Mouse (Mus musculus): ENCODE measurements around the gene Omp. TPM values are rescaled to one million over a fixed set of nuclear protein-coding genes. Genes with fewer than 3 reads are reported as not detected.
"Not testable (repeated sequence)": the region's sequence is repeated elsewhere in the genome, so short reads cannot be mapped to it uniquely, and the experiment has no call there.

Gene Omp
- 0.19 TPM in 1 of 2 replicates, not detected in the other for polyA plus RNA-seq (2016; fragmentation: Nextera tagmentation; extraction: Ambion mirVana)

DNA sequence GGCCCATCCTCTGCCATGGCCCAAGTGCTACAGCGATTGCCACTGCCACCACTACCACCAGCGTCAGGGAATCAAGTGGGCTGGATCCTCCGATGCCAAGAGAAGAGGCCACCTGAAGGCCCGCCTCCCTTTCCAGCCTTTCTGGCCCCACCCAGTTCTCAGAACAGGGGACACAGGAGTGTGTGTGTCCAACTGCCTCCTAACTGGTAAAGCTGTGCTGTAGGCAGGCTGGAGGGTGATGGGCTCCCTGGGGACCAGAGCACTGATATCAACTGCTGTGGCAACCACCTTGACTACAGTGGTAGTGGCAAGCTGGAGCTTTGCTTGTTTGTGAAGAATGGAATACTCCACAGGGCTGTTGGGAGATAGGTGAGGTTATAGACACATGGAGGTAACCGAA is at the start of gene Omp:
Omp (minus strand) TSS at position 101 of the 400 bp plus-strand sequence.
- no peaks in the 10 kb centered on the region; the same call in 1 of the 2 replicates for H3K27me3 ChIP-seq
- no peak for ATAC-seq (ENCODE audit: insufficient number of reproducible peaks, insufficient read depth, low FRiP score, low TSS enrichment, low read depth)
- no peak within 1 kb of the TSS for H3K9ac ChIP-seq (replicated peaks)
- H3K4me1 ChIP-seq (replicated peaks) = peaks cover 15% of the 10 kb centered on the region
- WGBS = 93% methylated on average over 5 of the region's 5 CpGs
- H3K27ac ChIP-seq = no peak within 1 kb of the TSS
- H3K36me3 ChIP-seq = no peaks in the 10 kb centered on the region
- no peak within 1 kb of the TSS for H3K4me3 ChIP-seq (replicated peaks)
- H3K9me3 ChIP-seq = no peaks in the 10 kb centered on the region
- no peak within 1 kb of the TSS for H3K4me2 ChIP-seq

- peak overlapping the region; percentile 37 for H3K4me3 ChIP-seq (replicated peaks)
- no peaks in the 10 kb centered on the region for H3K36me3 ChIP-seq
- WGBS = 3% methylated on average over 61 of the region's 61 CpGs
- no peak for ATAC-seq (ENCODE audit: insufficient number of reproducible peaks, insufficient read depth, low FRiP score, low TSS enrichment, low read depth)
- H3K4me1 ChIP-seq (replicated peaks) = peaks cover 13% of the 10 kb centered on the region
- no peak overlapping the region for H3K27ac ChIP-seq
- peak overlapping the region; percentile 66 for H3K4me2 ChIP-seq
- H3K9ac ChIP-seq (replicated peaks) = peak overlapping the region; percentile 8; the same call in 1 of the 2 replicates
- peaks cover 60% of the 10 kb centered on the region for H3K27me3 ChIP-seq
- H3K9me3 ChIP-seq = no peaks in the 10 kb centered on the region
Measured at GRCm38 (mm10) chr7:98194026-98194792, 48.9 kb upstream of the Omp start.

GRCm38 (mm10) chr7:98193515-98194025 is 48.3 kb upstream of the Omp start:
- 8% methylated on average over 36 of the region's 36 CpGs for WGBS
- H3K27me3 ChIP-seq = peaks cover 60% of the 10 kb centered on the region
- ATAC-seq (ENCODE audit: insufficient number of reproducible peaks, insufficient read depth, low FRiP score, low TSS enrichment, low read depth) = 0 out of 2 replicates have a peak, but pooled peaks have one; percentile 39

DNA sequence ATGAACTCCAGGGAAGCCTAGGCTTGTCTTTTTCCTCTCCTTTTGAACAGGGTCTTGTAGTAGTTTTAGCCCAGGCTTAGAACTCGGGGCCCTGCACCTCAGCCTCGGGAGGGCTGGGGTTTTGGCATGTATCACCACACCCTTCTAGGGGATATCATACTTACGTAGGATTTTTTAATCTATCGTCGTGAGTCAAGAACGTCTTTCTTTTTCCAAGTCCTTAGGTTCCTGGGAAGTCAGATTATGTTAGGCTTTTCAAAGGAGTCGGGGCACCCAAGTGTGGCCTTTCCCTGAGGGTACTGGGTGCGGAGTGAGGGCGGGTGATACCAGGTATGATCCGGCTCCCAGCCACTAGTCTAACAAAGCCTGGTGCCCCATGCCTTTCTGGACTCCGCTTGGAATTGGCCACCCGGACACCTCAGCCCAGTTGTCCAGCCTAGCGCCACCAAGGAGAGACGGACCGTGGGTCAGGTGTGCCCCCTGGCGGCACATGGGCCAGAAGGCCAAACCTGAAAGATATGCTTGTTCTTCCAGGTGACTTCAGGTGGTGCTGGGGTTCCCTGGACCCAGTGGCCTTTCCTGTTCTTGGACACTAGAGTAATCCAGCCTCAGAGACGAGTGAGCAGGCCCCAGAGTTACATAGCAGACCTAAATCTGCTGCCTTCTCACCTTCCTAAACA is 46.4 kb upstream of the Omp start:
- Histone ChIP-seq H3K27ac (no peak overlapping the region), H3K4me1 (replicated peaks) (peaks cover 13% of the 10 kb centered on the region), H3K27me3 (peaks cover 56% of the 10 kb centered on the region), H3K36me3 (no peaks in the 10 kb centered on the region), H3K9me3 (no peaks in the 10 kb centered on the region), H3K4me3 (replicated peaks) (no peak overlapping the region), H3K4me2 (no peak overlapping the region), H3K9ac (replicated peaks) (no peak overlapping the region)
- WGBS = 58% methylated on average over 17 of the region's 17 CpGs
- ATAC-seq (ENCODE audit: insufficient number of reproducible peaks, insufficient read depth, low FRiP score, low TSS enrichment, low read depth) = no peak

More at GRCm38 (mm10) chr7:98193515-98194025, 48.3 kb upstream of the Omp start:
- H3K4me3 ChIP-seq (replicated peaks) = peak overlapping the region; percentile 37
- H3K4me2 ChIP-seq = peak overlapping the region; percentile 66
- H3K9ac ChIP-seq (replicated peaks) = 0 out of 2 replicates have a peak overlapping the region, but pooled peaks have one; percentile 8
- H3K36me3 ChIP-seq = no peaks in the 10 kb centered on the region
- H3K27ac ChIP-seq = no peak overlapping the region
- H3K9me3 ChIP-seq = no peaks in the 10 kb centered on the region
- peaks cover 13% of the 10 kb centered on the region for H3K4me1 ChIP-seq (replicated peaks)

DNA sequence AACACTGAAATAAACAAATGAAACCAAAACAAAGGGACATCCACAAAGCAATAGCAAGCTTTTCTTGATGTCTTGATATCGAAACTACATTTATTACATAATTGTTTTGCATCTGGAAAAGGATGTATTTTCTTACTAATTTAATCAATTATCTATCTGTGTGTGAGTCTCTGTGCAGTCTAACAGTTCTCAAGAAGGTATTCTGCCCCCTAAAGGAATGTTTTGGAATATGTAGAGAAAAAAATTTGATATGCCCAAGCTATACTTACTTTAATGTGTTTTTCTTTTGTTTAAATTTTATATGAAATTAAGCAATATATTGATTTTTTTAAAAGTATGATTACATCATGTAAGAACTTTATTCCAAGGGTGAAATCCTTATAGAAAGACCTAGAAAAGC is 45.3 kb upstream of the Omp start:
- Histone ChIP-seq H3K4me1 (replicated peaks) (peaks cover 13% of the 10 kb centered on the region), H3K9me3 (no peaks in the 10 kb centered on the region), H3K27ac (no peak overlapping the region), H3K36me3 (no peaks in the 10 kb centered on the region), H3K4me2 (no peak overlapping the region), H3K9ac (replicated peaks) (no peak overlapping the region), H3K4me3 (replicated peaks) (no peak overlapping the region), H3K27me3 (peaks cover 45% of the 10 kb centered on the region)
- ATAC-seq (ENCODE audit: insufficient number of reproducible peaks, insufficient read depth, low FRiP score, low TSS enrichment, low read depth) = no peak
- WGBS = 89% methylated on average over 1 of the region's 1 CpGs

GRCm38 (mm10) chr7:98189745-98190144 is 44.4 kb upstream of the Omp start:
- Histone ChIP-seq H3K36me3 (no peaks in the 10 kb centered on the region), H3K27me3 (peaks cover 42% of the 10 kb centered on the region), H3K9ac (replicated peaks) (no peak overlapping the region), H3K9me3 (no peaks in the 10 kb centered on the region), H3K4me3 (replicated peaks) (no peak overlapping the region), H3K4me2 (no peak overlapping the region), H3K27ac (no peak overlapping the region), H3K4me1 (replicated peaks) (peaks cover 13% of the 10 kb centered on the region)
- ATAC-seq (ENCODE audit: insufficient number of reproducible peaks, insufficient read depth, low FRiP score, low TSS enrichment, low read depth) = no peak
- 48% methylated on average over 3 of the region's 3 CpGs for WGBS

DNA sequence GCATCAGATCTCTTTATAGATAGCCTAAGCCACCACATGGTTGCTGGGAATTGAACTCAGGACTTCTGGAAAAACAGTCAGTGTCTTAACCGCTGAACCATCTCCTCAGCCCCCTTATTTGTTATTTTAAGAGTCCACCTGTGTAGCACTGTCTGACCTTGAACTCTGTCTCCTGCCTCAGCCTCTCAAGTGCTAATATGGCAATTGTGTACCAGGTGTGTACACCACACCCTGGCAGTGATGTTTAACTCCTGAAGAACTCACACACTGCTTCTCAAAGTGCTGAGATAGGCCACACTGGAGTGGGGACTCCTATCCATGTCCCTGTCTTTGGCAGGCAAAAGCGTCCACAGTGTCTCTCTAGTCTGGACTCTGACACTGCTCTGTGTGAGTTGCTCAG is 43.4 kb upstream of the Omp start:
- no peaks in the 10 kb centered on the region for H3K36me3 ChIP-seq
- H3K27ac ChIP-seq = no peak overlapping the region
- H3K9me3 ChIP-seq = no peaks in the 10 kb centered on the region
- no peak overlapping the region for H3K9ac ChIP-seq (replicated peaks)
- peaks cover 4% of the 10 kb centered on the region for H3K4me1 ChIP-seq (replicated peaks)
- no peak overlapping the region for H3K4me3 ChIP-seq (replicated peaks)
- WGBS = 77% methylated on average over 2 of the region's 2 CpGs
- H3K4me2 ChIP-seq = no peak overlapping the region
- no peak for ATAC-seq (ENCODE audit: insufficient number of reproducible peaks, insufficient read depth, low FRiP score, low TSS enrichment, low read depth)
- H3K27me3 ChIP-seq = peaks cover 31% of the 10 kb centered on the region

GRCm38 (mm10) chr7:98188238-98188637 is 42.9 kb upstream of the Omp start:
- no peak for ATAC-seq (ENCODE audit: insufficient number of reproducible peaks, insufficient read depth, low FRiP score, low TSS enrichment, low read depth)

GRCm38 (mm10) chr7:98187332-98187731 is 42.0 kb upstream of the Omp start:
- peaks cover 17% of the 10 kb centered on the region for H3K27me3 ChIP-seq
- 81% methylated on average over 3 of the region's 3 CpGs for WGBS

More at GRCm38 (mm10) chr7:98188238-98188637, 42.9 kb upstream of the Omp start:
- peaks cover 26% of the 10 kb centered on the region for H3K27me3 ChIP-seq
- H3K4me3 ChIP-seq (replicated peaks) = no peak overlapping the region
- 94% methylated on average over 2 of the region's 2 CpGs for WGBS
- no peak overlapping the region for H3K4me2 ChIP-seq
- no peak overlapping the region for H3K27ac ChIP-seq
- no peaks in the 10 kb centered on the region for H3K9me3 ChIP-seq
- H3K36me3 ChIP-seq = no peaks in the 10 kb centered on the region
- H3K4me1 ChIP-seq (replicated peaks) = no peaks in the 10 kb centered on the region
- no peak overlapping the region for H3K9ac ChIP-seq (replicated peaks)

DNA sequence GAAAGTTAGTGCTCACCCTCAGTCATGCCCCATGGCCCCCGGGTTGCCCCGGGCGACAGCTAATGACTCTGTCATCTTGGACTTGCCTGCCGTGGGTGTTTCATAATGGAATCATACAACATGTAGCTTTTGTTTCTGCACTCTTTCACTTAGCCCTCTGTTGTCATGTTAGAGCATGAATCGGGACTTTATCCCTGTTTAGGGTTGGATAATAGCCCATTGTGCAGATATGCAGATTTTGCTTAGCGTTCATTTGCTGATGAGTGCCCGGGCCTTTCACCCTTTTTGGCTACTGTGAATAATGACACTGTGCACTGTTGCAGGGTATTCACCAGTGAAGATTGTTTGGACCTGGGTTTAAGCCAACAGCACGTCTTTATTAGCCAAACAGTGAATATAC is 41.3 kb upstream of the Omp start:
- no peaks in the 10 kb centered on the region for H3K9me3 ChIP-seq
- ATAC-seq (ENCODE audit: insufficient number of reproducible peaks, insufficient read depth, low FRiP score, low TSS enrichment, low read depth) = no peak
- WGBS = 79% methylated on average over 8 of the region's 8 CpGs
- no peak overlapping the region for H3K4me3 ChIP-seq (replicated peaks)
- H3K36me3 ChIP-seq = no peaks in the 10 kb centered on the region
- no peak overlapping the region for H3K9ac ChIP-seq (replicated peaks)
- H3K27ac ChIP-seq = no peak overlapping the region
- H3K4me2 ChIP-seq = no peak overlapping the region
- peaks cover 10% of the 10 kb centered on the region for H3K27me3 ChIP-seq
- H3K4me1 ChIP-seq (replicated peaks) = no peaks in the 10 kb centered on the region

More at GRCm38 (mm10) chr7:98187332-98187731, 42.0 kb upstream of the Omp start:
- H3K4me1 ChIP-seq (replicated peaks); H3K9me3 ChIP-seq; H3K36me3 ChIP-seq; H3K4me3 ChIP-seq (replicated peaks); H3K4me2 ChIP-seq; H3K9ac ChIP-seq (replicated peaks); ATAC-seq (ENCODE audit: insufficient number of reproducible peaks, insufficient read depth, low FRiP score, low TSS enrichment, low read depth); H3K27ac ChIP-seq: not testable (repeated sequence)

DNA sequence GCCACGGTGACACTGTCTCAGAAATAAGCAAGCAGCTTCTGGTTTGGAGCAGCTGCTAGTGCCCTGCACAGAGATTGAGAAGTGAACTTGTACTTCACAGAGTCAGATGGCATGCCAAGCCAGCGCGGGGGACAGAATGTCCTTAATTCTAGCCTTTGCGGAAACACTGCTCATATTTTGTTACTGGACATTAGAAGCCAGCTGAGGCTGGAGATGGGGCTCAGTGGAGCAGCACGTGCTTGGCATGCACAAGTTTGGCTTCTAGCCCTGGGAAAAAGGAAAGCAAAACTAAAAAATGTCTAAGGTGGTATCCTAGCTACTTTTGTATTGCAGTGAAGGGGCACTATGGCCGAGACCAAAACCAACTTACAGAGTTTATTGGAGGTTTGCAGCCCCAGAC is 40.0 kb upstream of the Omp start:
- no peaks in the 10 kb centered on the region for H3K36me3 ChIP-seq
- H3K4me2 ChIP-seq = no peak overlapping the region
- no peak for ATAC-seq (ENCODE audit: insufficient number of reproducible peaks, insufficient read depth, low FRiP score, low TSS enrichment, low read depth)
- no peak overlapping the region for H3K27ac ChIP-seq
- H3K9me3 ChIP-seq = no peaks in the 10 kb centered on the region
- no peak overlapping the region for H3K4me3 ChIP-seq (replicated peaks)
- H3K9ac ChIP-seq (replicated peaks) = no peak overlapping the region
- H3K4me1 ChIP-seq (replicated peaks) = no peaks in the 10 kb centered on the region
- 82% methylated on average over 6 of the region's 6 CpGs for WGBS
- peaks cover 5% of the 10 kb centered on the region for H3K27me3 ChIP-seq

All from limb, embryonic 12.5 days (tissue).